Mouse (Mus musculus): Measurements from ENCODE around the gene Gps1.

GRCm38 (mm10) chr11:120823551-120823947 lies 39.5 kb downstream of the Gps1 start:
- no peak for TF ChIP-seq CTCF (IDR thresholded peaks at IDR 0.05; ENCODE audit: insufficient read depth, low read depth, low read length)
- no peak for TF ChIP-seq POLR2A (IDR thresholded peaks at IDR 0.05; ENCODE audit: insufficient read depth, low read depth, low read length)
